Mouse (Mus musculus): ENCODE results near the gene Pde6b. TPM values are rescaled to one million over a fixed set of nuclear protein-coding genes. Genes with fewer than 3 reads are reported as not detected.
A peak's percentile ranks its signal among the peaks of the same experiment; 100 is the strongest.

Pde6b gene
- polyA plus RNA-seq, 1 experiment from 2014 or later = 0.26 TPM

GRCm38 (mm10) chr5:108405460-108405859 lies 17.3 kb downstream of the Pde6b start:
- ATAC-seq (ENCODE audit: insufficient number of reproducible peaks, insufficient read depth, low FRiP score, low TSS enrichment) = no peak
- Histone ChIP-seq H3K4me2 (replicated peaks) (no peak overlapping the region), H3K9me3 (no peaks in the 10 kb centered on the region), H3K4me3 (no peak overlapping the region), H3K36me3 (no peaks in the 10 kb centered on the region), H3K4me1 (no peaks in the 10 kb centered on the region), H3K9ac (no peak overlapping the region), H3K27ac (no peak overlapping the region), H3K27me3 (no peaks in the 10 kb centered on the region)
- WGBS = 61% methylated on average over 1 of the region's 1 CpGs

DNA sequence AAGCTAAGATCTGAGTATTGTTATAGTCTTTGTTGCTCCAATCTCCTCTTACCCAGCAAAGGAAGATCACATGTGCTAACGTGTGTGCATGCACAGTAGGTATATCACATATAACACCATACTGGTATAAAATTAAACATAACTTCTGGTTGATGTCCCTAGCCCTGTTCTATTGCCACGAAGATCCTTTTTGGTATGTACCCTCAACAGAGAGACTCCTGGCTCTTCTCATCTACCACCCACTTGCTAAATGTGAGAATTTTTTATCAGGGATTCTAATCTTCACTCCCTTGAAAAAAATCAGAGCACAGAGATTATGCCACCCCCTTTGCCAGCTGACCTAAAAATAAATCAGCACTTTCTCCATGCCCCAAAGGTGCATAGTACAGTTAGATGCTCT lies 18.8 kb downstream of the Pde6b start:
- Histone ChIP-seq H3K9ac (no peak overlapping the region), H3K4me1 (no peaks in the 10 kb centered on the region), H3K27me3 (no peaks in the 10 kb centered on the region), H3K4me3 (no peak overlapping the region), H3K27ac (no peak overlapping the region), H3K9me3 (no peaks in the 10 kb centered on the region), H3K4me2 (replicated peaks) (no peak overlapping the region), H3K36me3 (no peaks in the 10 kb centered on the region)
- 72% methylated on average over 2 of the region's 2 CpGs for WGBS
- ATAC-seq (ENCODE audit: insufficient number of reproducible peaks, insufficient read depth, low FRiP score, low TSS enrichment) = no peak

- no peak overlapping the region for H3K4me3 ChIP-seq
- WGBS = 75% methylated on average over 2 of the region's 2 CpGs
- no peak for ATAC-seq (ENCODE audit: insufficient number of reproducible peaks, insufficient read depth, low FRiP score, low TSS enrichment)
Observed at GRCm38 (mm10) chr5:108414711-108415110, 26.5 kb downstream of the Pde6b start.

DNA sequence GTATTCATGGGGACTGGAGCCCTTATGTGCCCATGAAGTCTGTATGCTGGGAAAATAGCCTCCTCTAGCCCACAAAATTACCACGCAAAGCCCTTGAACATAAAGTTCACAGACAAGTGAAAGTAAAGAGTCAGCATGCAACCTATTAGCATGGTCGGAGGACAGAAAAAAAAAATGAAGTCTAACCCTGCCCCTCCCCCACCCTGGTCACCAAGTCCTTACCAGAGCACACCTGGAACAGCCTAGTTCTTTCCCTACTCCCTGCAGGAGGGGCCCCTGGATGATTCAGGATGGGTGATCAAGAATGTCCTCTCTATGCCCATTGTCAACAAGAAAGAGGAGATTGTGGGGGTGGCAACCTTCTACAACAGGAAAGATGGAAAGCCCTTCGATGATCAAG lies 34.5 kb downstream of the Pde6b start:
- ATAC-seq (ENCODE audit: insufficient number of reproducible peaks, insufficient read depth, low FRiP score, low TSS enrichment) = no peak
- H3K9me3 ChIP-seq = no peaks in the 10 kb centered on the region
- H3K4me1 ChIP-seq = no peaks in the 10 kb centered on the region
- no peak overlapping the region for H3K9ac ChIP-seq
- no peak overlapping the region for H3K4me3 ChIP-seq
- 77% methylated on average over 3 of the region's 3 CpGs for WGBS
- no peaks in the 10 kb centered on the region for H3K27me3 ChIP-seq
- no peak overlapping the region for H3K27ac ChIP-seq
- H3K4me2 ChIP-seq (replicated peaks) = no peak overlapping the region
- H3K36me3 ChIP-seq = no peaks in the 10 kb centered on the region

More at GRCm38 (mm10) chr5:108414711-108415110, 26.5 kb downstream of the Pde6b start:
- Histone ChIP-seq H3K4me1 (no peaks in the 10 kb centered on the region), H3K36me3 (no peaks in the 10 kb centered on the region), H3K27ac (no peak overlapping the region), H3K27me3 (no peaks in the 10 kb centered on the region), H3K9ac (no peak overlapping the region), H3K4me2 (replicated peaks) (no peak overlapping the region), H3K9me3 (no peaks in the 10 kb centered on the region)

GRCm38 (mm10) chr5:108423427-108423826 lies 35.2 kb downstream of the Pde6b start:
- no peaks in the 10 kb centered on the region for H3K27me3 ChIP-seq
- H3K4me2 ChIP-seq (replicated peaks) = no peak overlapping the region
- 86% methylated on average over 2 of the region's 2 CpGs for WGBS
- H3K36me3 ChIP-seq = no peaks in the 10 kb centered on the region
- no peak overlapping the region for H3K9ac ChIP-seq
- H3K4me3 ChIP-seq = no peak overlapping the region
- no peak overlapping the region for H3K27ac ChIP-seq
- no peaks in the 10 kb centered on the region for H3K4me1 ChIP-seq
- no peak for ATAC-seq (ENCODE audit: insufficient number of reproducible peaks, insufficient read depth, low FRiP score, low TSS enrichment)
- H3K9me3 ChIP-seq = no peaks in the 10 kb centered on the region

- Histone ChIP-seq H3K4me3 (no peak overlapping the region), H3K9me3 (no peaks in the 10 kb centered on the region), H3K4me2 (replicated peaks) (no peak overlapping the region), H3K9ac (no peak overlapping the region), H3K36me3 (peaks cover 18% of the 10 kb centered on the region), H3K4me1 (no peaks in the 10 kb centered on the region), H3K27me3 (no peaks in the 10 kb centered on the region), H3K27ac (no peak overlapping the region)
- WGBS = 61% methylated on average over 1 of the region's 1 CpGs
- ATAC-seq (ENCODE audit: insufficient number of reproducible peaks, insufficient read depth, low FRiP score, low TSS enrichment) = no peak
Observed at GRCm38 (mm10) chr5:108427186-108427585, 39.0 kb downstream of the Pde6b start.

GRCm38 (mm10) chr5:108431196-108431595 lies 43.0 kb downstream of the Pde6b start:
- Histone ChIP-seq H3K4me2 (replicated peaks) (no peak overlapping the region), H3K36me3 (peaks cover 18% of the 10 kb centered on the region), H3K27me3 (no peaks in the 10 kb centered on the region), H3K4me1 (peaks cover 7% of the 10 kb centered on the region), H3K9ac (no peak overlapping the region), H3K9me3 (no peaks in the 10 kb centered on the region), H3K4me3 (no peak overlapping the region), H3K27ac (no peak overlapping the region)
- no peak for ATAC-seq (ENCODE audit: insufficient number of reproducible peaks, insufficient read depth, low FRiP score, low TSS enrichment)
- 93% methylated on average over 6 of the region's 6 CpGs for WGBS

GRCm38 (mm10) chr5:108433804-108434587 lies 45.8 kb downstream of the Pde6b start, which contains the start of gene Atp5k:
Gene Atp5k, minus strand, starts transcription at chr5:108434448.
- ATAC-seq (ENCODE audit: insufficient number of reproducible peaks, insufficient read depth, low FRiP score, low TSS enrichment) = peak; percentile 68
- no peak within 1 kb of the TSS for H3K27ac ChIP-seq
- H3K9ac ChIP-seq = peak within 1 kb of the TSS; percentile 89
- H3K9me3 ChIP-seq = no peaks in the 10 kb centered on the region
- peak within 1 kb of the TSS; percentile 79 for H3K4me2 ChIP-seq (replicated peaks)
- H3K4me1 ChIP-seq = peaks cover 7% of the 10 kb centered on the region
- H3K4me3 ChIP-seq = peak within 1 kb of the TSS; percentile 96
- WGBS = under 1% methylated on average over 42 of the region's 42 CpGs
- no peaks in the 10 kb centered on the region for H3K27me3 ChIP-seq
- peaks cover 18% of the 10 kb centered on the region for H3K36me3 ChIP-seq

GRCm38 (mm10) chr5:108436101-108436500 lies 47.9 kb downstream of the Pde6b start:
- Histone ChIP-seq H3K9me3 (no peaks in the 10 kb centered on the region), H3K4me2 (replicated peaks) (no peak overlapping the region), H3K27ac (no peak overlapping the region), H3K4me1 (peaks cover 7% of the 10 kb centered on the region), H3K27me3 (no peaks in the 10 kb centered on the region), H3K9ac (no peak overlapping the region), H3K36me3 (peaks cover 9% of the 10 kb centered on the region), H3K4me3 (no peak overlapping the region)
- WGBS = 71% methylated on average over 2 of the region's 2 CpGs
- ATAC-seq (ENCODE audit: insufficient number of reproducible peaks, insufficient read depth, low FRiP score, low TSS enrichment) = no peak

- no peak overlapping the region for H3K27ac ChIP-seq
- H3K4me2 ChIP-seq (replicated peaks) = no peak overlapping the region
- H3K9me3 ChIP-seq = no peaks in the 10 kb centered on the region
- H3K27me3 ChIP-seq = peaks cover 15% of the 10 kb centered on the region
- no peak overlapping the region for H3K4me3 ChIP-seq
- no peak overlapping the region for H3K9ac ChIP-seq
- 81% methylated on average over 3 of the region's 3 CpGs for WGBS
- no peaks in the 10 kb centered on the region for H3K36me3 ChIP-seq
- H3K4me1 ChIP-seq = 0 out of 2 replicates have a peak, but pooled peaks cover 5% of the 10 kb centered on the region
- no peak for ATAC-seq (ENCODE audit: insufficient number of reproducible peaks, insufficient read depth, low FRiP score, low TSS enrichment)
Observed at GRCm38 (mm10) chr5:108446973-108447372, 58.8 kb downstream of the Pde6b start.

- Histone ChIP-seq H3K4me1 (0 out of 2 replicates have a peak, but pooled peaks cover 5% of the 10 kb centered on the region), H3K4me2 (replicated peaks) (peak overlapping the region; percentile 62; the same call in 1 of the 2 replicates), H3K9me3 (no peaks in the 10 kb centered on the region), H3K27ac (no peak overlapping the region), H3K27me3 (peaks cover 15% of the 10 kb centered on the region; the same call in 1 of the 2 replicates), H3K9ac (no peak overlapping the region), H3K36me3 (no peaks in the 10 kb centered on the region), H3K4me3 (no peak overlapping the region; the same call in 1 of the 2 replicates)
- 85% methylated on average over 7 of the region's 7 CpGs for WGBS
- ATAC-seq (ENCODE audit: insufficient number of reproducible peaks, insufficient read depth, low FRiP score, low TSS enrichment) = no peak
Observed at GRCm38 (mm10) chr5:108447857-108448256, 59.7 kb downstream of the Pde6b start.
